Mouse (Mus musculus) adrenal gland (tissue): ENCODE measurements around the gene Lrch1.

Experiments
- intact Hi-C: fragments of 180-260 bp; cut with DNase I; formaldehyde crosslinking; loops from one replicate; pipeline ENCODE4 v1.15.1; 2025
- long read RNA-seq, 2 experiments: library from polyadenylated mRNA; unstranded; transcript quantifications; one replicate each; pipeline ENCODE4 v2.0.0; 2020; ENCODE audit warnings: borderline replicate concordance in 1 of 2; ENCODE audit not compliant: insufficient replicate concordance in 1 of 2

Lrch1 gene
- long read RNA-seq, experiment 1, partial matches to known transcripts: 2 of 9 reads
- long read RNA-seq, experiment 1, other reads (novel, unspliced or antisense): 5 of 9 reads
- long read RNA-seq, experiment 2, partial matches to known transcripts: 4 of 7 reads
- long read RNA-seq, experiment 2, other reads (novel, unspliced or antisense): 2 of 7 reads

DNA sequence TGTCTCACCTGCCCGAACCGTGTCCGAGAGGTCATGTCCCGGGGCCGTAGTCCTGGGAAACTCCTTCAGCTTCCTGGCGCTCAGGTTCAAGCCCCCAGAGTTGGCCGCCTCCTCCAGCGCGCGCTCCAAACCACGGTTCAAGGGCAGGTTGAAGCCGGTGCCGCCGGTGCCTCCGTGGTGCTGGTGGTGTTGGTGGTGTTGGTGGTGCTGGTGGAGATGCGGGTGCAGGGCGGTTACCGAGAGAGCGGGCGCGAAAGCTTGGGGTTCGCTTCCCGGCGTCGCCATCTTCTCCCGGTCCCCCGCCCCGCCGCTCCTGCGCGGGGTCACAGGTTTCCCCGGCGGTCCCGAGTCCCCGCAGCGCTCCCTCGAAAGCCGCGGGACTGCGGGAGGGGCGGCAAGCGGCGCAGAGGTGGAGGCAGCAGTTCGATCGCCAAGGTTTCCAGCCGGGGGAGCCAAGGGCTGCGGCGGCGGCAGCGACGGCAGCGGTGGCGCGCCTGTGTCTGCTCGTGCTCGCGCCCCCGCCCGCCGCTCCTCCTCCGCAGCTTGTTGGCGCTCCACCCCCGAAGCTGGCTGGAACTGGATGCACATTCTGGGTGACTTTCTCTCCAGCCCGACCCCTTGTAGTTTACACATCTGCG is at the start of gene Lrch1:
TSS of gene Lrch1 (minus strand) at position 501 of the 638 bp plus-strand sequence.
- intact Hi-C loops: loop anchor here (2.0 to 5.0 kb wide), 3 partner anchors 40 to 183 kb away; no protein-coding TSS in a partner anchor

DNA sequence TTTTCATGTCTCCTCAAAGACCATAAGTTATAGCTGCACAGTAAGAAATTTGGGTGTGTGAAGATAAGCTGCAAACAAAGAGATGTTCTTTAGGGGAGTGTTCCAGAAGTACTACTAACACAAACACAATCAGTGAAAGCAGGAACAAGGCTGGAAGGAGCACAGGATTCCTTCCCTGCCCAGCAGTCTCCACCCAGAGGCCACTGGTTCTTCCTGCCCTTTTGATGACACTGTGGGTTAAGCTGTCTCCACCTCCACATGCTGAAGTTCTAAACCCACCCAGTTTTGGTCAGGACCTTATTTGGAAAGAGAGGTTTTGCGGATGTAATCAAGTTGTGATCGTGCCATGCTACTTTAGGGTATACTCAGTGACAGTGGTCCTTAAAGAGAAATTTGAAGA is 49.4 kb upstream of the Lrch1 start:
- intact Hi-C loops: no loop called here

DNA sequence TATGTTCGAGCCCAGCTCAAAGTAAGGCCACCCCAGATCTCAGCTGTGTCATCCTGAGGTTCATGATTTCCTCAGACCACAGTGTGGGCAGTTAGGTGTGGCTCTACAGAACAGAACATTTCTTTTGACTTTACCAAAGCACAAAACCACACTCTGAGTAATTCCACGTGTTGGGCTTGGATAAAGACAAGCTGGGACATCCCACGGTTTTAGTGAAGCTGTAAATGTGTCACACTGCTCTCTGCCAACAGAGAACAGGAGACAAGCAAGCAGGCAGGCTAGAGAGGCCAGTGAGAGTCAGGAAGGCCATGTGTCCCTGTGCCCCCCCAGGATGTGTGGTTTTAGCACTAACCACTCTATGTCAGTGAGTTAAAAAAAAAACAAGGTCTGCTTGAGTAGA is 48.9 kb upstream of the Lrch1 start:
- intact Hi-C loops: no loop called here

DNA sequence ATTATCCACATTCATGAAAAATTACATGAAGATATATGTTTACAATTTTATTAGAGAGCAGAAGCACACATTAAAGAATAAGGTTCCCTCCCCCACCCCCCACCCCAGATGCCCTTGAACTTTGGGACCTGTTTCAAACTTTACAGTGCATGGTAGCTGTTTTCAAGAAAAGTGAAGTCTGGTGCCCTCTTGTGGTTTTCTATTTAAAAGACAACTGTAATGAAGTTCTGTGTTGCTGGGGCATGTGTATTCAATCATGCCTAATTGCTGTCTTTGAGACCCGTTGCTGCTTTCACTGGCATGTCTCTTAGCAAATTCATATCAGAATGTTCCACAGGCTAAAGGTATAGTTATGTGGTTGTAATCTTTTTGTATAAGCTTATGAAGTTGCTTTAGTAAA is 42.8 kb upstream of the Lrch1 start:
- intact Hi-C loops: loop anchor here (1.0 kb wide), 1 partner anchor 226 kb away; no protein-coding TSS in a partner anchor

DNA sequence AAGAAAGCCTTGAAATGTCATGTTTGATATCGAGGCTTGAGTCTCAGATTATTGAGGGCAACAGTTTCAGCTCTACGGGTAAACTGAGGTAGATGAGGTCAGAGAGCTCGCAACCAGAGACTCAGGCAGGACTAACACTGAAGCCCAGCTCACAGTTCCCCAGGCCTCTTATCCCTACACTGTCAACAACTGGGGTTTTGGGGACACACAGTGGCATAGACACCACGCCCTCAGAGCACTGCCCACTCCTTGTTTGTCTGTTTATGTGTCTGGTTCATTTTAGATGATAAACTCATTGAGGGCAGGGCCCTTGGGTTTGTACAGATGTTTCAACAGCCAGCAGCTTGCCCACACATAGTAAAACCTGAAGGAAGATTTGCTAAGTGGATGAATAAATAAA is 42.2 kb upstream of the Lrch1 start:
- intact Hi-C loops: loop anchor here (1.0 kb wide), 1 partner anchor 226 kb away; no protein-coding TSS in a partner anchor

DNA sequence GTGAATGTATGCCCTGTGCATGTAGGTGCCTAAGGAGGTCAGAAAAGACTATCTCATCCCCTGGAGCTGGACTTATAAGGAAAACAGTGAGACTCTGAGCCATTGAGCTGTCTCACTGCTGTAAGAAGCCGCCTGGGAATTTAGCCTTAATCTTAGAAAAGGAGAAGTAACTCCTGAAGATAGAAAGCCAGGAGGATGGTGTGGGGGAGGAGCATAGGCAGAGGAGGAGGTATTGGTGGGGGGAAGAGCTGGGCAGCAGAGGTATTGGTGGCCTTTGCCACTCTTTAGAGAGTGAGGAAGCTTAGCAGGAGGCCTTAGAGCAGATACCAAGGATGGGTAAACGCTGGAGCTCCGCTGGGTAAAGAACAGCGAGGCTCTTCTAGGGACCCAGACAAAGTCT is 41.6 kb upstream of the Lrch1 start:
- intact Hi-C loops: no loop called here

DNA sequence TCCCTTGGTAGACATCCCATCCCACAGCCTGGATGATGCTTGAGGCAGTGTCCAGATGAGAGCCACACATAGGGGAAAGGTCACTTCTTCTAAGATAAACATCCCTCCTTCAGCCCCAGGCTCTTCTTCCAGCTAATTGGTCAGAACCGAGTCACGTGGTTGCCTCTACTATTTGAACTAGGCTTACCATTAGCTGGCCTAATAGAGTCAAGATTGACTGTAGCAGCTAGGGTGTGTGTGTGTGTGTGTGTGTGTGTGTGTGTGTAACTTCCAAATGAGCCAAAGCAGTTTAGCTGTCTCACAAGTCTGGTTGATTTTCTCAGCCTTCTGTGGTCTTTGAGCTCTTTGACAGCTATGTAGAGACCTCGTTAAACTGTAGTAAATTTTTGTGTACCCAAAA is 38.9 kb upstream of the Lrch1 start:
- intact Hi-C loops: no loop called here

DNA sequence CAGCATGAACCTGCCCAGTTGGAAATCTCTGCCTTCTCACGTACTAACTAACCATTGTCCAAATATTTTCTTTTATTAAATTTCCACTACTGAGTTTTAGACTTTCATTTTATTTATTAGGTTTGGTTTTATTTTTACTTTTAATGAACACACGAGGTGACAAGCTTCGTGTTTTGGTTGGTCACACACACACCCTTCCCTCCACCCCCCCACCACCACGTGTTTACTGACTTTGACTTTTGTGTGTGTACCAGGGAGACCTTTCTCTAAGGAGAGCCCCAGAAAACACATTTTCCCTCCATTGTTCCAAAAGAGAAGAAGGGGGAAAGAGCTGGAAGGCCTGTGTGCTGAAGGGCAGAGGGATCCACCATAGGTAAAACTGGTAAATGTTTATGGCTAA is 38.0 kb upstream of the Lrch1 start:
- intact Hi-C loops: no loop called here

DNA sequence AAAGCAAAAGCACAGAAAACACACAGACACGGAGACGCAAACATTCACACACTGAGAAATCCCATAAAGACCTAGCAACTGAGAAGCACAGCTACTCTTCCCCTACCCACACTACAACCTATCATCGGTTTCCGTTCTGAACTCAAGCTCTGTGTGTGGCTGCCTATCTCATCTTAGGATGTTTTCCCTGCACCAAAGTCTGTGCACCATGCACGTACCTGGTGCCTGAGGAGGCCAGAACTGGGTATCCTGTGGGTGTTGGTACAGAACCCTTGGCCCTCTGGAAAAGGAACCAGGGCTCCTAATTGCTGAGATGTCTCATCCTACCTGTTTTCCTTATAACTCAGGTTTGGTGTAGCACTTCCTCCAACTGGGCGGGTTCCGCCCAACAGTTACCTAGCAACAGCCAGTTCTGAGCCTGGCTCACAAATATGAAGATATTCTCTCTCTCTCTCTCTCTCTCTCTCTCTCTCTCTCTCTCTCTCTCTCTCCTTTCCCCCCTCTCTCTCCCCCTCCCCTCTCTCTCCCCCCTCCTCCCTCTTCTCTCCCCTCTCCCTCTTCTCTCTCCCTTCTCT is 37.2 kb upstream of the Lrch1 start:
- intact Hi-C loops: no loop called here

DNA sequence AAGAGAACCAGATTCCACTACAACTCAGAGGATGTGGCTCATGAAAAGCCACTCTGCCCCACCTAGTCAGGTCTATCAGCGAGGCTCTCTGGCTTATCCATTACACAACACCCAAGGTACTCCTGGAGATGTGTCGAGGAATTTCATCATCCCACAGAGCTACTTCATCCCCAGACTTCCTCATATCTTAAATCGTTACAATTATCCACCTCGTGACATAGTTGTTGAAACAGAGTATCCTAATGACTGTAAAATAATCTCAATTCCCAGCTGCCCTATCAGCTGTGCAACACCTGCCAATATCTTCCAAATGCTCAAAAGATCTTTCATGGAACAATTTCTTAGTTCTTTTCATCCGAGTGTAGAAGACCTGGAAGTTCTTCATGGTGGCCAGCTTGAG is 35.4 kb upstream of the Lrch1 start:
- intact Hi-C loops: no loop called here

DNA sequence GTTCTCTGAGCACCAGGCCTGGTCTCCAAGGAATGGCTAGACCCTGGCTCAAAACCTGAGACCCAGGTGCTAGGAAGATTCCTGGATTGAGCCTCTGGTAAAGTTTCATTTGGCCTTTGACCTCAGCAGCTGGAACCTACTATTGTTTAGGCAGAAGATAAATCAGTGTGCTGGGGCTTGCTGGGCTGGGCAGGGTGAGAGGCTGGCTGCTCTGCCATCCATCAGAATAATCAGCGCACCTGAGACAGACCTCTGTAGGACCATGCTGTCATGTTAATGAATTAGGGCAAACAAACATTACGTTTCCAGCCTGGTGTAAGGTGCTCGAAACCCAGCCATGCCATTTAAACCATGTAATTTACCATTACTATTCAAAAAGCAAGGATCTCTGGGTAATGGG is 33.3 kb upstream of the Lrch1 start:
- intact Hi-C loops: no loop called here

DNA sequence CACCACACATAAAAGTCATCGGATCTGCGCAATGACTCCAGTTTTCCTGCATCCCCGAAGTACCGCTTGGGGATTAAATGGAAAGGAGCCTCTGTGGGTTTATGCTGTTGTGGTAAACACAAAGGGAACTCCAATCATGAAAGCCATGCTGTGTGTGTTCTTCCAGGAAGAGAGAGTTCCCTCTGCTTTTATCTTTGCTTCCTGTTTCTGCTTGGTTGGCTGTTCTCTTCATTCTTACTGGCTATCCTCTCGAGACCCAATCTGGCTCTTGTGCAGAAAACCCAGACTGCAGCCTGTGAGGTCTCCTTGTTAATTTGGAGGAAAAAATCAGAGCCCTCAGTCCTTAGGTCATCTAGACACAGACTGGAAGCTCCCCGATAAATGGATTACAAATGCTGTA is 29.3 kb upstream of the Lrch1 start:
- intact Hi-C loops: no loop called here

DNA sequence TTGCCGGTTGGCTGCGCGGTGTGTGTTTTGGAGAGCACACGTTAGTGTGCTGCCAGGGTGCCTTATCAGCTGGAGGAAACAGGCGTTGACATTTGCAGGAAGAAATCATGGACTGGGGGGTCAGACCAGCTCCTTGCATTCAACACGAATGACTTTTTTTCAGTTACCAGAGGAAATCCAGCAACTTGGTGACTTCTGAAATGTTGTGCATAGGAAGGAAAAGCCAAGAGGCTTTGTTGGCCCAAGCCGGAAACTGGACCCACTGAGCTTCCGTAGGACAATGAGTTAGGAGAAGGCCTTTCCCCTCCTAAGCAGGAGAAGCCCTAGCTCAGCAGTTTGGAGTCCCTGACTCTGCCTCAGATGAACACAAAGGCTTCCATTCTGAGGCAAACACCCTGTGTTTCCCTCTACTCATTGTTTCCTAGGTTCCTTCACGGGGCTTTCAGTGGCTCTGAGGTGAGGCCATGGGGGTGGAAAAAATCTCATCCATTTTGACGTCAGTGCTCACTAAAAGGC is 26.5 kb upstream of the Lrch1 start:
- intact Hi-C loops: no loop called here

DNA sequence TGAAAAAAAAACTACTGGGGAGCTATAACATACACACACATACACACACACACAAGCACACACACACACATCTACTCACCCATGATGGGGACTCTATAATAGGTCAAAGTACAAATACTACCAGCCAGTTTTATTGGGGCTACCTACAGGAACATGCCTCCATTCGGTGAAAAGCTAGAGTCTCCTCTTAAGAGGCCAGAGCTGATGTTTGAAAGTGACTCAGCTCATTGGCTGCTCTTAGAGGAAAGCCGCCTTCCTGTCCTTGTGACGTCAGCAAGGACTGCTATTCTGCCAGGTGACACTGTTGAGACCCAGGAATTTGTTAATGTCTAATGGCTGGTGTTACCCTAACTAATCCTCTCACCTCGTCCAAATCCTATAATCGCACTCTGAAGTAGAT is 25.0 kb upstream of the Lrch1 start:
- intact Hi-C loops: no loop called here

DNA sequence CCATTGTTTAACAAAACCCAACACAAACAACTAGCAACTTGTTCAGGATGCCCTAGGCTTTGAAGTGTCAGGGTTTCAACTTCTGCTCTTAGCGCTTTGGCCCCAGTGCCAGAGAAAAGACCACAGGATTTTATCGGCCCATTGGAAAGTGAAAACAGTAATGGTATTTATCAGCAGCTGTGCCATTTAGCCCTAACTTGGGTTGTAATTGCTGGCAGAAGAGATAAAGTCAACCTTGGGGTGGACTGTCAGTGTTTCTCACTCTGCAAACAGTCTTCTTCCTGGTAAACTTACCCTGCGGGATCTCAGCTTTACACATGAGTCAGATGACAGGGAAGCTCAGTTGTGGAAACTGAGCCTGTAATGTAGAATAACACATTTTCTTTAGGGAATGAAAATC is 24.5 kb upstream of the Lrch1 start:
- intact Hi-C loops: no loop called here

DNA sequence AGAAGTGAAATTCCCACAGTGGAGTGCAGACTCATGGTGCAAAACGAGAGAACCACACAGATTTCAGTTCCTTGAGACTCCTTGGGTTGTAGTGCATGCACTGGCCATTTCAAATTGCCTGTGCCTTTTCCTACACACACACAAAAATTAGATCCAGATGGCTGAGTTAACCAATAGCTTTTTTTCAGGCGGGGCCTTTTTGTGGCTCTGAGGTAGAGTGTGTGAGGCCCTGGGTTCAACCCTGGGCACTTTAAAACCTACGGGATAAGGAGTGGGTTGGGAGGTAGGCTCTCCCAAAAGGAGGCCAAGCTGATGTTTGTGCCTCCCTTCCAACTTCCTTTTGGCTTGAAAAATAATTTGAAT is 15.7 kb upstream of the Lrch1 start:
- intact Hi-C loops: no loop called here

DNA sequence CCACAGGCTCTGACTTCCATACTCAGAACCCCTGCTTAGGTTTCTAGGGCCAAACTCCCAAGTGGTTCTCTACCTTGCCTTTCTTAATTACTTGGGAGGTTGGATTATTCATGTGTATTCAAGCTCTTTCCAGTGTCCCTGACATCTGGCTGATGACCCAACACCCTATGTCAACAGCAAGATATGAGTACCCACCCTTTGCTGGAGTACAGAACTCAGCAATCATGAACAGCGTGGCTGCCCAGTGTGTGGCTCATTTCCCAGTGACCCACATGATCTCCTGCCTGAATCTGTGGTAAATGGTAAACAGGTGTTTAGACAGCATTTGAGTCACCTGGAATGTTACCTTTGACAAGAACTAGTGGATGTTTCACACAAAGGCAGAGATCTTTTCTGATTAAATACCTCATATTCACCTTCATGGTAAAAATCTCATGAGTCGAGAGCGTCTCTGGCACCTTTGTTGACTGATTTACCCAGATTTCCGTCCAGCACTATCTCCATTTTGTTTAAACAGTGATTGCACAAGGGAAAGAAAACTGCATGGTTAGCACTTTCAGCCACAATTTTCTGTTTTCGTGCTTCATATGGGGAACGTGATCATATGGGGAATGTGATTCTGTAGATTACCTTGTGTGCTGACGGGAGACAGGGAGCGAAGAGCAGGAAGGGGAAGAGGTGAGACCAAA is 15.2 kb upstream of the Lrch1 start:
- intact Hi-C loops: no loop called here

DNA sequence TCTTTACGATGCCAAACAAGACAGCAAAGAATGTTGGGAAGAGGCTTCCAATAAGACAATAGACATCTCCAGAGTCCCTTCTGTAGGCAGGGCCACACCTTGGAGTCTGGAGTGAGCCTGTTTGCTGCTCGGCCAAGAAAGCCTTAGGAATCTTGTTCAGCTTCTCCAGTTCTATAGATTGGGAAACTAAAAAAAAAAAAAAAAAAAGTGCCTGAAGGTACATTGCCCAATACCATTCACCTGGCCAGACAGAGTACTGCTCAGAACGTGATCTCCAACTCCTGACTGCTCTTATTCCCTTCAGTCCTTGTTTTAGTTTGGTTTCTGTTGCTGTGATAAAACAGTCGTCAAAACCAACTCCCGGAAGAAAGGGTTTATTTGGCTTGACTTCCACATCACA is 12.9 kb upstream of the Lrch1 start:
- intact Hi-C loops: no loop called here

DNA sequence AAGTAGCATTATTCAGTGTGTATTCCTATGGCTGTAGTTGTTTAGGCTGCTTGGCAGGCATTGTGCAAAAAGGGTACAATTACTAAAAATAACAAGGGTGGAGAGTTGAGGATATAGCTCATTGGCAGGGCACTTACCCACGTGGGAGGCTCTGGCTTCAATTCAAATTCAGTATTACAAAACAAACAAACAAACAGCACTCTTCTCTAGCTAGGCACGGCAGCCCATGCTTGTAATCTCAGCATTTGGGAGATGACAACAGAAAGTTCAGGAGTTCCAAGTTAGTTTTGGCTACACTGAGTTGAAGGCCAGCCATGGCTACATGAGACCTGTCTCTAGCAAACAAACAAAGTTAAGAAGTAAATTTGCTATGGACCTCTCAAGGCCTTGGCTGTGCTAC is 9.0 kb upstream of the Lrch1 start:
- intact Hi-C loops: no loop called here

DNA sequence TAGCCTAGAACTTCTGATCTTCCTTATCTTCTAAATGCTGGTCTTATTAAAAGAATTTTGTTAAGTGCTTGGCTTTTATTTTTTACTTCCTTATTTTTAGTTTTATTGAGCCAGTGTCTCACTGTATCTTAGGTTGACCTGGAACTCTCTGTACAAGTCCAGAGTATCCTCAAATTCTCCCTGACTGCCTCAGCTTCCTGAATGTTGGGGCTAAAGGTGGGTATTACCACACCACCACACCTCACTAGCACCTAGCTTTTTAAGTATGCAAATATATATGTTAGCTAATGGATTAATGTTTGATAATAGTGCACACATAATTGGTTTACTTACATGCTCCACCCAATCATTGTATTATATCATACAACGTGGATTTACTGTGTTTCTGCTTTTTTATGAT is 8.6 kb upstream of the Lrch1 start:
- intact Hi-C loops: no loop called here

DNA sequence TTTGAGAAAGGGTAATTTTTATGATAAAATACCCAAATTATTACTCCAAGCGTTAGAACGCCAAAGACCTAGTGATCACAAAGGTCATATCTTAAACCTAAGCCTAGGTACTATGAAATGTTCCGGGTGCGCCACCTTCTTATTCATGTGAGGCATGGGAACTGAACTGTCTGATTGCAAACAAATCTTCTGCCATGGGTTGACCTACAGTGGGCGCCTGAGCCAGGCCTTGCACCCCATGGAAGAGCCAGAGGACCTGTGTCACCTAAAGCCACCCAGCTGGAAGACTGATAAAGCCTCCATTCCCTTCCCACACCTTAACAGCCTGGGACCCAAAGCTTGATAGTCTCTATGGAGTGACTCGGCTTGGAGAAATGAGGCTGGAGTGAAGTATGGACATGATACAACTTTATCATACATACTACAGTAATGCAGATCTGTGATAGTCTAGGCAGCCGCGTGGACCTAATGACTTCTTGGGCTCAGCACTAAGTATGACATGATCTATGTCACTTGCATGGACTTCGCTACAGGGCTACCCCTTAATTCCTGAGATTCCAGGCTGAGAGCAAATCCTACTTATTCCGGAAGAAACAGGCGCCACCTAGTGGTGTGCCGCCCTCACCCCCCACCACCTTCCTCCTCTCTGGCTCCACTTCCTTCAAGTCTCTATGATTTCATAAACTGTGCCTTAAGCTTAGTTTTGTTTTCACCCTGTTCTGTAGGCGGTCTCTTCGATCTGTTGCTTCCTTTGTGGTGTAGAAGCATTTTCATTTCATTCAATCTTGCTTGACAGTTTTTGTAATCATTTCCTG is 957 bp upstream of the Lrch1 start:
- intact Hi-C loops: loop anchor here (2.0 to 5.0 kb wide), 3 partner anchors 41 to 184 kb away; no protein-coding TSS in a partner anchor
